Mouse (Mus musculus) embryonic facial prominence, embryonic 15.5 days (tissue): Measurements from ENCODE around the gene Lrrc26. TPM values are rescaled to one million over a fixed set of nuclear protein-coding genes. Genes with fewer than 3 reads are reported as not detected.

ENCODE experiments used
- ATAC-seq: fragments of 200-750 bp; cut with Nextera tagmentation; 2 replicates; pipeline ENCODE4 v1.8.0; 2017; ENCODE audit warnings: low read depth, moderate TSS enrichment; ENCODE audit not compliant: insufficient number of reproducible peaks, low FRiP score, low TSS enrichment
- H3K27ac ChIP-seq: fragments of 300-500 bp; sonication (generic); replicated peaks from 2 replicates; pipeline ENCODE4 v1.5.1; 2015; ENCODE audit warnings: mild to moderate bottlenecking, inconsistent platforms
- H3K27me3 ChIP-seq: fragments of 300-500 bp; sonication (generic); 2 replicates; pipeline ENCODE4 v1.6.1; 2015; ENCODE audit warnings: inconsistent platforms
- H3K36me3 ChIP-seq: fragments of 300-500 bp; sonication (generic); 2 replicates; pipeline ENCODE4 v1.6.1; 2015; ENCODE audit warnings: mild to moderate bottlenecking, inconsistent platforms
- H3K4me1 ChIP-seq: fragments of 300-500 bp; sonication (generic); 2 replicates; pipeline ENCODE4 v1.6.1; 2015; ENCODE audit warnings: inconsistent platforms
- H3K4me2 ChIP-seq: fragments of 300-500 bp; sonication (generic); replicated peaks from 2 replicates; pipeline ENCODE4 v1.6.1; 2015; ENCODE audit warnings: mild to moderate bottlenecking, inconsistent platforms
- H3K4me3 ChIP-seq: fragments of 300-500 bp; sonication (generic); replicated peaks from 2 replicates; pipeline ENCODE4 v1.5.1; 2015; ENCODE audit warnings: mild to moderate bottlenecking, inconsistent platforms
- H3K9ac ChIP-seq: fragments of 300-500 bp; sonication (generic); 2 replicates; pipeline ENCODE4 v1.6.1; 2015; ENCODE audit warnings: inconsistent platforms
- H3K9me3 ChIP-seq: fragments of 300-500 bp; sonication (generic); replicated peaks from 2 replicates; pipeline ENCODE4 v1.6.1; 2016; ENCODE audit warnings: inconsistent platforms
- WGBS: fragments of 180-500 bp; shearing (Covaris S2); methylation state at CpG from one replicate; pipeline ENCODE4 v1.1.7; 2015; 5-methylcytosine and 5-hydroxymethylcytosine counted together
- polyA plus RNA-seq: library from polyadenylated mRNA; unstranded; fragments of >200 nt; fragmentation: Nextera tagmentation; extraction: Ambion mirVana; gene quantifications from 2 replicates; pipeline ENCODE4 v1.2.1, GENCODE M21; 2015

The Lrrc26 gene
- polyA plus RNA-seq, 1 experiment from 2014 or later = 5.2 TPM

DNA sequence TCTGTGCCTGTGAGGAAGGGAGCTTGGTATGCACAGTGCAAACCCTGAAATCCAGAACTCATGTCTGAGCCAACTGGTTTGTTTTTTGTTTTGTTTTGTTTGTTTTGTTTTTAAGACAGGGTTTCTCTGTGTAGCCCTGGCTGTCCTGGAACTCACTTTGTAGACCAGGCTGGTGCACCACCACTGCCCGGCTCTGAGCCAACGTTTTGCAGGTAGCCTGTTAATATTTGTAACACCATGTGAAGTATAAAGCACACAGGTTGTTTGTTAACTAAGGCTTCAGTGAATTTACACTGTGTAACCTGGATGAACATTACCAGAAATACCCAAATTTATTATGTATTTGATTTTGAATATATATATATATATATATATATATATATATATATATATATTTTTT, 36.3 kb downstream of the Lrrc26 start:
- Histone ChIP-seq H3K4me3 (no peak overlapping the region), H3K4me2 (no peak overlapping the region), H3K9me3 (no peaks in the 10 kb centered on the region), H3K27ac (no peak overlapping the region), H3K36me3 (no peaks in the 10 kb centered on the region), H3K9ac (no peak overlapping the region), H3K27me3 (peaks cover 14% of the 10 kb centered on the region; the same call in 1 of the 2 replicates), H3K4me1 (no peaks in the 10 kb centered on the region)
- 79% methylated on average over 2 of the region's 2 CpGs for WGBS
- no peak for ATAC-seq

- Histone ChIP-seq H3K9ac (no peak overlapping the region), H3K4me3 (no peak overlapping the region), H3K27me3 (0 out of 2 replicates have a peak, but pooled peaks cover 3% of the 10 kb centered on the region), H3K4me1 (peaks cover 12% of the 10 kb centered on the region), H3K4me2 (no peak overlapping the region), H3K27ac (no peak overlapping the region), H3K9me3 (no peaks in the 10 kb centered on the region), H3K36me3 (no peaks in the 10 kb centered on the region)
- ATAC-seq = no peak
- 36% methylated on average over 7 of the region's 7 CpGs for WGBS
Observed at GRCm38 (mm10) chr2:25328440-25328839, 38.7 kb downstream of the Lrrc26 start.

DNA sequence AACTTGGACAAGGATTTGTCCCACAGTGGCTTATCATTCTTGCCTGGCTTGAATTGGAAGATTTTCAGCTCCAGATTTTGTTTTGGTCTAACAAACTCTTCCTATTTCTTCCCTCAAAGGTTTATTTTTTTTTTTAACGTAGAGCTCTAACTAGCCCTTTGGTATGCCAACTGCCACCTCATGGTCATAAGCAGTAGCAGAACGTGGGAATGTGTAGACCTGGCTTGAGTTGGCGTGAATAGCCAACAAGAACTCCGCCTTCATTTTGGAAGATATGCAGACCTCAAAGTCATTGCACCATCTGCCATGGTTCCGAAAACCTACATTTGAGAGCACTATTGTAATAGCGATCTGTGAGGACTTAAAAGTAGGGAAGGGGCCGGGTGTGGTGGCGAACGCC, 41.8 kb downstream of the Lrrc26 start:
- no peak for ATAC-seq
- no peaks in the 10 kb centered on the region for H3K9me3 ChIP-seq
- 61% methylated on average over 9 of the region's 9 CpGs for WGBS
- peaks cover 20% of the 10 kb centered on the region for H3K4me1 ChIP-seq
- peak overlapping the region; percentile 66 for H3K4me2 ChIP-seq
- H3K4me3 ChIP-seq = peak overlapping the region; percentile 93
- H3K27ac ChIP-seq = no peak overlapping the region
- 0 out of 2 replicates have a peak, but pooled peaks cover 3% of the 10 kb centered on the region for H3K27me3 ChIP-seq
- H3K9ac ChIP-seq = peak overlapping the region; percentile 90; the same call in 1 of the 2 replicates
- H3K36me3 ChIP-seq = peaks cover 26% of the 10 kb centered on the region

DNA sequence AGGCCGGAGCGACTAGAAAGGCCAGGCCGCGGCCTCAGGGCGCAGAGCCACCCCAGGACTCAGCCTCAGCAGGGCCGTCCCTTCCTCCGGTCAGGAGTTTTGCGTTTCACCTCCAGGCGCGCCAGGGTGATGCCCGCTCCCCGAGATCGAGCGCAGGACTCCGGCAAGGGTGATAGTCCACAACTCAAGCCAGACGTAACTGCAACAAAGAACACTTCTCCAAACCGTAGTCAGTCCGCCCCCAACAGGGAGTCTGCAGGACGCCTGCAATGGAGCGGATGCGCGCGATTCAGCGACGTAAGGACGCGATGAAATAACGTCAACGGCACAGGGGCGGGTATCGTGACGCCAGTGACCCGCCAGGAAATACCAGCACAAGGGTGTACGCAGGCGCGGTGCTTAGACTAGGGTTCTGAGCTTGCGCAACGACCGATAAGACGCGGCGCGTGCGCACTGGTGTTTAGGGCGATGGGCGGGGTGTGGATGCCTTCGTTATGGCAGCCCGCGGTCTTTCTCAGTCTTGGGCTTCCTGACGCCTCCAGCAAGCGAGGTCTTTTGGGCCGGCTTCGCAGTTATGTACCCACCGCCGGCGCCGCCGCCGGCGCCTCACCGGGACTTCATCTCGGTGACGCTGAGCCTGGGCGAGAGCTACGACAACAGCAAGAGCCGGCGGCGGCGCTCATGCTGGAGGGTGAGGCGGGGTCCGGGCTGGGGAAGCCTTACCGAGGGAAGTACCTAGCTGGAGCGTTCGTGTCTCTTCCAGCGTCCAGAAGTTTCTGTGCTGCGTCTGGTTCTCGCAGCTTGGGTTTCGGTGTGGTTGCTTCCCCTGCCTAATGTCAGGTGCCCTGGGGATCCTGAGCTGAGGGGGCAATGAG, 42.8 kb downstream of the Lrrc26 start, which contains the start of gene Man1b1:
Gene Man1b1 (plus strand): TSS at position 53 of the 875 bp plus-strand sequence.
- WGBS = under 1% methylated on average over 78 of the region's 78 CpGs
- Histone ChIP-seq H3K9ac (peak within 1 kb of the TSS; percentile 90), H3K4me3 (peak within 1 kb of the TSS; percentile 93), H3K36me3 (peaks cover 37% of the 10 kb centered on the region), H3K4me2 (peak within 1 kb of the TSS; percentile 81), H3K4me1 (peaks cover 20% of the 10 kb centered on the region), H3K9me3 (no peaks in the 10 kb centered on the region), H3K27me3 (no peaks in the 10 kb centered on the region), H3K27ac (peak within 1 kb of the TSS; percentile 90)
- peak; percentile 98 for ATAC-seq

DNA sequence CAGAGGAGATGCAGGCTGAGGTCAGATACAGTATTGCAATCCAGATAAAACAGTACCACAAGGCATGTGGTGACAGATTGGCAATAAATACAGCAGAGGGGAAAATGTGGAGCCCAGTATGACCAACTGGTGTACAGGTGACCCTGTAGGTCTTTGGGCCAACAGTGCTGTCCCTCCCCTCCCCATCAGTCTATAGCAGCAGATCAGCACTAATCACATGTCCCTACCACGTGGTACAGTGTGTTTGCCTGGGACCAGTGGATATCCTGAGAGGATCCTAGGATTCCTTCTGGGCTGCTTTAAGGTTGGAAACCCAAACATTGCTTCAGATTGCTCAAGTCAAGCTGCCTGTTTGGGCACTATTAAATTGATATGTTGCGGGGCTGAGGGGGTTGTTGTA, 43.9 kb downstream of the Lrrc26 start:
- peaks cover 20% of the 10 kb centered on the region for H3K4me1 ChIP-seq
- ATAC-seq = no peak
- peak overlapping the region; percentile 81 for H3K4me2 ChIP-seq
- H3K27ac ChIP-seq = no peak overlapping the region
- peak overlapping the region; percentile 67; the same call in 1 of the 2 replicates for H3K9ac ChIP-seq
- H3K9me3 ChIP-seq = no peaks in the 10 kb centered on the region
- H3K4me3 ChIP-seq = peak overlapping the region; percentile 93
- peaks cover 47% of the 10 kb centered on the region for H3K36me3 ChIP-seq
- no peaks in the 10 kb centered on the region for H3K27me3 ChIP-seq
- 76% methylated on average over 2 of the region's 2 CpGs for whole genome bisulfite sequencing

- no peak overlapping the region for H3K27ac ChIP-seq
- no peaks in the 10 kb centered on the region for H3K9me3 ChIP-seq
- no peak overlapping the region for H3K4me2 ChIP-seq
- ATAC-seq = no peak
- H3K4me3 ChIP-seq = no peak overlapping the region
- H3K27me3 ChIP-seq = no peaks in the 10 kb centered on the region
- no peak overlapping the region for H3K9ac ChIP-seq
- H3K4me1 ChIP-seq = peaks cover 9% of the 10 kb centered on the region
- H3K36me3 ChIP-seq = peaks cover 84% of the 10 kb centered on the region
- WGBS = 95% methylated on average over 6 of the region's 6 CpGs
Observed at GRCm38 (mm10) chr2:25338303-25338702, 48.6 kb downstream of the Lrrc26 start.

Other genes with a start within 250 kb of the Lrrc26 start
- gene Nsmf, start 235.6 kb upstream of the Lrrc26 start, polyA plus RNA-seq = 93.0 and 97.2 TPM in 2 replicates
- not detected in 2 replicates for gene Entpd8, start 209.6 kb upstream of the Lrrc26 start, polyA plus RNA-seq
- gene Noxa1, start 194.8 kb upstream of the Lrrc26 start, polyA plus RNA-seq = 0.37 and 0.39 TPM in 2 replicates
- 26.8 and 26.9 TPM in 2 replicates for gene Nrarp, start 109.2 kb upstream of the Lrrc26 start, polyA plus RNA-seq
- gene Tor4a, start 93.0 kb upstream of the Lrrc26 start, polyA plus RNA-seq = 9.3 and 10.5 TPM in 2 replicates
- 114 and 115 TPM in 2 replicates for gene Nelfb, start 78.4 kb upstream of the Lrrc26 start, polyA plus RNA-seq
- not detected in 2 replicates for gene Stpg3, start 75.3 kb upstream of the Lrrc26 start, polyA plus RNA-seq
- 0.77 TPM in 1 of 2 replicates, not detected in the other for gene Fam166a, start 71.2 kb upstream of the Lrrc26 start, polyA plus RNA-seq
- gene Tubb4b, start 65.2 kb upstream of the Lrrc26 start, polyA plus RNA-seq = 590 and 660 TPM in 2 replicates
- gene Slc34a3, start 55.6 kb upstream of the Lrrc26 start, polyA plus RNA-seq = not detected in 2 replicates
- 0.20 and 0.24 TPM in 2 replicates for gene Rnf224, start 53.1 kb upstream of the Lrrc26 start, polyA plus RNA-seq
- 18.4 and 22.9 TPM in 2 replicates for gene Rnf208, start 47.7 kb upstream of the Lrrc26 start, polyA plus RNA-seq
- gene Cysrt1, start 47.5 kb upstream of the Lrrc26 start, polyA plus RNA-seq = 53.3 and 54.0 TPM in 2 replicates
- 8.2 and 9.4 TPM in 2 replicates for gene AL732309.1, start 43.1 kb upstream of the Lrrc26 start, polyA plus RNA-seq
- gene Tmem203, start 34.5 kb upstream of the Lrrc26 start, polyA plus RNA-seq = 23.8 and 25.6 TPM in 2 replicates
- gene Tprn, start 27.3 kb upstream of the Lrrc26 start, polyA plus RNA-seq = 10.2 TPM in 2 replicates
- gene Ssna1, start 17.5 kb upstream of the Lrrc26 start, polyA plus RNA-seq = 258 and 263 TPM in 2 replicates
- 134 and 136 TPM in 2 replicates for gene Anapc2, start 17.4 kb upstream of the Lrrc26 start, polyA plus RNA-seq
- gene Tmem210, start 1.8 kb upstream of the Lrrc26 start, polyA plus RNA-seq = not detected in 2 replicates
- gene Grin1, start 29.3 kb downstream of the Lrrc26 start, polyA plus RNA-seq = 0.33 and 0.71 TPM in 2 replicates
- gene Man1b1, start 42.4 kb downstream of the Lrrc26 start, polyA plus RNA-seq = 54.4 and 55.5 TPM in 2 replicates
- gene Dpp7, start 66.4 kb downstream of the Lrrc26 start, polyA plus RNA-seq = 24.6 and 25.5 TPM in 2 replicates
- 18.4 and 21.7 TPM in 2 replicates for gene Uap1l1, start 75.8 kb downstream of the Lrrc26 start, polyA plus RNA-seq
- 29.2 and 32.8 TPM in 2 replicates for gene Sapcd2, start 82.4 kb downstream of the Lrrc26 start, polyA plus RNA-seq
- 7.4 and 9.0 TPM in 2 replicates for gene Entpd2, start 106.0 kb downstream of the Lrrc26 start, polyA plus RNA-seq
- gene Npdc1, start 109.4 kb downstream of the Lrrc26 start, polyA plus RNA-seq = 64.9 and 67.8 TPM in 2 replicates
- 0.08 and 0.20 TPM in 2 replicates for gene Fut7, start 133.4 kb downstream of the Lrrc26 start, polyA plus RNA-seq
- 4.0 and 4.1 TPM in 2 replicates for gene Abca2, start 138.8 kb downstream of the Lrrc26 start, polyA plus RNA-seq
- 72.8 and 75.5 TPM in 2 replicates for gene Clic3, start 166.9 kb downstream of the Lrrc26 start, polyA plus RNA-seq
- gene Paxx, start 171.2 kb downstream of the Lrrc26 start, polyA plus RNA-seq = 48.7 and 49.1 TPM in 2 replicates
- 18.7 and 20.8 TPM in 2 replicates for gene Ptgds, start 180.1 kb downstream of the Lrrc26 start, polyA plus RNA-seq
- gene Lcn12, start 204.0 kb downstream of the Lrrc26 start, polyA plus RNA-seq = not detected in 2 replicates
- 81.2 and 96.3 TPM in 2 replicates for gene Fbxw5, start 210.8 kb downstream of the Lrrc26 start, polyA plus RNA-seq
- gene C8g, start 211.8 kb downstream of the Lrrc26 start, polyA plus RNA-seq = 5.6 and 7.2 TPM in 2 replicates